Mouse (Mus musculus) bone marrow macrophage, adult 2 months (primary cell): ENCODE results near the gene Spats2.
"Not testable (repeated sequence)": the region's sequence is repeated elsewhere in the genome, so short reads cannot be mapped to it uniquely, and the experiment has no call there.

Experiments used
- CTCF ChIP-seq: IDR thresholded peaks from 2 replicates; pipeline ENCODE4 v1.5.1; 2012; ENCODE audit warnings: low read depth, mild to moderate bottlenecking, low read length, moderate library complexity
- POLR2A ChIP-seq: IDR thresholded peaks from 2 replicates; pipeline ENCODE4 v1.6.1; 2012; ENCODE audit warnings: mild to moderate bottlenecking, low read depth, low read length, borderline replicate concordance

- TF ChIP-seq POLR2A, CTCF: not testable (repeated sequence)
Observed at GRCm38 (mm10) chr15:99246736-99247135, 121.0 kb downstream of the Spats2 start.
